ENCODE assay signal across 8 mouse cellular contexts in the genomic region with DNA sequence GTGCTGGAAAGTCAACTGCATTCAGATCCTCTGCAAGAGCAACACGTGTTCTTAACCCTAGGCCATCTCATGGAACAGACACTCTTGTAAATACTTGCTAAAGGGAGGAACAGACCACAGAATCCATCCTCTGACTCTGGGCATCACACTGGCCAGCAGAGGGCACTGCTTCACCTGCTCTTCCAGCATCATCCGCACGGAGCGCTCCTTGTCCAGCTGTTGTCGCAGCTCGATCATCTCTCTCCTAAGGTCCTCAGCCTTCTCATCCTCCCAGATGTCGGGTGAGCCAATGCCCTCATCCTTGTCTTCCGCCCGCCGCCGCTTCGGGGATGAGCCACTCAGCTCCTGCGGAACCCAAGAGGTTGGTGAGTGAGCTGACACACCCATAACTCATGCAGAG. TPM values are rescaled to one million over a fixed set of nuclear protein-coding genes. Genes with fewer than 3 reads are reported as not detected.
A peak's percentile ranks its signal among the peaks of the same experiment; 100 is the strongest.
DNase-seq lines count a peak whose midpoint lies in the region; ATAC-seq lines count a peak whose summit lies in the region.

No protein-coding gene starts in this region.

- no peak overlapping the region for H3K27ac ChIP-seq in intestine, embryonic 15.5 days
- H3K27ac ChIP-seq in limb, embryonic 11.5 days (replicated peaks; ENCODE audit: low read depth, low read length) = no peak overlapping the region
- H3K27ac ChIP-seq in midbrain, embryonic 14.5 days (replicated peaks; ENCODE audit: low read depth, low read length) = no peak overlapping the region

- ATAC-seq in intestine, embryonic 15.5 days = peak; percentile 32
- ATAC-seq in limb, embryonic 11.5 days (ENCODE audit: insufficient number of reproducible peaks, low FRiP score, low TSS enrichment, low read depth) = no peak
- ATAC-seq in midbrain, embryonic 14.5 days (ENCODE audit: low FRiP score, low TSS enrichment) = peak; percentile 40

- no peak overlapping the region for H3K4me2 ChIP-seq in intestine, embryonic 15.5 days (replicated peaks)
- H3K4me2 ChIP-seq in limb, embryonic 11.5 days (ENCODE audit: low read depth, severe bottlenecking) = no peak overlapping the region
- H3K4me2 ChIP-seq in midbrain, embryonic 14.5 days (ENCODE audit: low read length) = no peak overlapping the region

- no peak overlapping the region for H3K4me3 ChIP-seq in intestine, embryonic 15.5 days (replicated peaks)
- H3K4me3 ChIP-seq in limb, embryonic 11.5 days (ENCODE audit: low read depth, low read length) = no peak overlapping the region
- no peak overlapping the region for H3K4me3 ChIP-seq in midbrain, embryonic 14.5 days (replicated peaks; ENCODE audit: low read depth, low read length)

- no peak overlapping the region for H3K9ac ChIP-seq in intestine, embryonic 15.5 days
- no peak overlapping the region for H3K9ac ChIP-seq in limb, embryonic 11.5 days (ENCODE audit: low read length)
- H3K9ac ChIP-seq in midbrain, embryonic 14.5 days (replicated peaks; ENCODE audit: low read length) = no peak overlapping the region; the same call in 1 of the 2 replicates

- H3K36me3 ChIP-seq in intestine, embryonic 15.5 days = 0 out of 2 replicates have a peak, but pooled peaks cover 7% of the 10 kb centered on the region
- peaks cover 9% of the 10 kb centered on the region for H3K36me3 ChIP-seq in limb, embryonic 11.5 days (ENCODE audit: control insufficient read depth, insufficient read depth, low read length)
- H3K36me3 ChIP-seq in midbrain, embryonic 14.5 days (ENCODE audit: control insufficient read depth, insufficient read depth, low read length) = peaks cover 20% of the 10 kb centered on the region

- DNase-seq in ovary, adult 18-20 months (ENCODE audit: low spot score) = peak; percentile 45
- no peak for DNase-seq in ovary, postnatal 10 days (ENCODE audit: low spot score)
- DNase-seq in cerebellum, postnatal 4 days (ENCODE audit: low spot score in 2 of 2) = peak; percentile 50 to 65
- peak; percentile 59 to 65 for DNase-seq in gastrocnemius, adult 8-10 months (ENCODE audit: low spot score in 2 of 2)
- DNase-seq in limb, embryonic 11.5 days (ENCODE audit: low spot score) = peak; percentile 77
- peak; percentile 88 for DNase-seq in midbrain, embryonic 14.5 days
- peak; percentile 39 to 79 for DNase-seq in spleen, postnatal 10 days (ENCODE audit: low spot score in 2 of 2)

- no peaks in the 10 kb centered on the region for H3K9me3 ChIP-seq in intestine, embryonic 15.5 days
- no peaks in the 10 kb centered on the region for H3K9me3 ChIP-seq in limb, embryonic 11.5 days (ENCODE audit: control insufficient read depth, low read length)
- H3K9me3 ChIP-seq in midbrain, embryonic 14.5 days (ENCODE audit: control insufficient read depth, low read length) = no peaks in the 10 kb centered on the region

- H3K4me1 ChIP-seq in intestine, embryonic 15.5 days (replicated peaks) = peaks cover 39% of the 10 kb centered on the region
- H3K4me1 ChIP-seq in limb, embryonic 11.5 days (ENCODE audit: control insufficient read depth, insufficient read depth, low read length) = peaks cover 29% of the 10 kb centered on the region
- no peaks in the 10 kb centered on the region for H3K4me1 ChIP-seq in midbrain, embryonic 14.5 days (ENCODE audit: control insufficient read depth, insufficient read depth, low read length)

- H3K27me3 ChIP-seq in intestine, embryonic 15.5 days (replicated peaks) = no peaks in the 10 kb centered on the region
- no peaks in the 10 kb centered on the region for H3K27me3 ChIP-seq in limb, embryonic 11.5 days (ENCODE audit: control insufficient read depth, insufficient read depth, low read length)
- no peaks in the 10 kb centered on the region for H3K27me3 ChIP-seq in midbrain, embryonic 14.5 days (ENCODE audit: control insufficient read depth, insufficient read depth, low read length)

- 29% methylated on average over 13 of the region's 13 CpGs for WGBS in intestine, embryonic 15.5 days
- WGBS in limb, embryonic 11.5 days = 50% methylated on average over 13 of the region's 13 CpGs
- 38% methylated on average over 13 of the region's 13 CpGs for WGBS in midbrain, embryonic 14.5 days

RNA-seq across cellular contexts. Expression of a gene that starts 8.6 kb away (rescaled TPM):
- 1 to 10 TPM; 3.2 to 5.5 (median 3.7) TPM for total RNA-seq in gastrocnemius, adult 8-10 months (2022)
- 27.9 and 28.8 TPM in 2 replicates for polyA plus RNA-seq in intestine, embryonic 15.5 days (2015; fragmentation: Nextera tagmentation; extraction: Ambion mirVana)
- 34.7 and 35.3 TPM in 2 replicates for polyA plus RNA-seq in limb, embryonic 11.5 days (2014; fragmentation: Nextera tagmentation; extraction: Ambion mirVana)
- 7.2 and 8.9 TPM in 2 replicates for polyA plus RNA-seq in midbrain, embryonic 14.5 days (2014; fragmentation: Nextera tagmentation; extraction: Ambion mirVana)

RNA-seq across cellular contexts. Expression of a gene that starts 9.4 kb away (rescaled TPM):
- 1,000 to 10,000 TPM; 1,019 to 1,332 (median 1,204) TPM for total RNA-seq in gastrocnemius, adult 8-10 months (2022)
- 7.7 and 11.5 TPM in 2 replicates for polyA plus RNA-seq in intestine, embryonic 15.5 days (2015; fragmentation: Nextera tagmentation; extraction: Ambion mirVana)
- polyA plus RNA-seq in limb, embryonic 11.5 days (2014; fragmentation: Nextera tagmentation; extraction: Ambion mirVana) = 29.7 and 31.8 TPM in 2 replicates
- polyA plus RNA-seq in midbrain, embryonic 14.5 days (2014; fragmentation: Nextera tagmentation; extraction: Ambion mirVana) = 17.6 and 25.7 TPM in 2 replicates

RNA-seq across cellular contexts. Expression of a gene that starts 43.5 kb away (rescaled TPM):
- total RNA-seq in gastrocnemius, adult 8-10 months (2022) = 1 to 10 TPM; 1.8 to 4.0 (median 3.5) TPM
- 21.4 and 23.5 TPM in 2 replicates for polyA plus RNA-seq in intestine, embryonic 15.5 days (2015; fragmentation: Nextera tagmentation; extraction: Ambion mirVana)
- 26.2 and 27.4 TPM in 2 replicates for polyA plus RNA-seq in limb, embryonic 11.5 days (2014; fragmentation: Nextera tagmentation; extraction: Ambion mirVana)
- 13.2 and 13.4 TPM in 2 replicates for polyA plus RNA-seq in midbrain, embryonic 14.5 days (2014; fragmentation: Nextera tagmentation; extraction: Ambion mirVana)
